Mouse (Mus musculus) lung, embryonic 14.5 days (tissue): ENCODE measurements at regions not wholly inside any gene's neighbourhood (a gene's known extent, or its start where the extent isn't known, plus 50 kb on each side); places are given as distances from the start of the nearest gene placed in this dataset.

Source experiments
- ATAC-seq: fragments of 200-750 bp; cut with Nextera tagmentation; 2 replicates; pipeline ENCODE4 v1.8.0; 2017; ENCODE audit warnings: mild to moderate bottlenecking, moderate TSS enrichment, moderate library complexity; ENCODE audit not compliant: insufficient read depth
- DNase-seq: peaks from one replicate; pipeline ENCODE4 v3.0.0-alpha.2; 2015
- H3K27ac ChIP-seq: fragments of 300-500 bp; sonication (generic); 2 replicates; pipeline ENCODE4 v1.5.1; 2014; ENCODE audit warnings: low read depth, mild to moderate bottlenecking, moderate library complexity
- H3K27me3 ChIP-seq: fragments of 300-500 bp; sonication (generic); 2 replicates; pipeline ENCODE4 v1.6.1; 2014; ENCODE audit warnings: low read length, control low read depth; ENCODE audit not compliant: insufficient read depth
- H3K36me3 ChIP-seq: fragments of 300-500 bp; sonication (generic); 2 replicates; pipeline ENCODE4 v1.6.1; 2014; ENCODE audit warnings: control low read depth; ENCODE audit not compliant: insufficient read depth
- H3K4me1 ChIP-seq: fragments of 300-500 bp; sonication (generic); 2 replicates; pipeline ENCODE4 v1.6.1; 2014; ENCODE audit warnings: antibody characterized with exemption, control low read depth; ENCODE audit not compliant: insufficient read depth
- H3K4me2 ChIP-seq: fragments of 300-500 bp; sonication (generic); 2 replicates; pipeline ENCODE4 v1.6.1; 2014; ENCODE audit warnings: mild to moderate bottlenecking
- H3K4me3 ChIP-seq: fragments of 300-500 bp; sonication (generic); 2 replicates; pipeline ENCODE4 v1.5.1; 2014; ENCODE audit warnings: low read depth, low read length
- H3K9ac ChIP-seq: fragments of 300-500 bp; sonication (generic); 2 replicates; pipeline ENCODE4 v1.6.1; 2014
- H3K9me3 ChIP-seq: fragments of 300-500 bp; sonication (generic); 2 replicates; pipeline ENCODE4 v1.6.1; 2016; ENCODE audit warnings: low read depth, low read length, control low read depth
- CTCF ChIP-seq: IDR thresholded peaks from 2 replicates; pipeline ENCODE4 v1.5.1; 2016; ENCODE audit warnings: antibody characterized with exemption, low read depth
- WGBS: fragments of 180-500 bp; shearing (Covaris S2); extraction: QIAGEN DNeasy Blood & Tissue Kit; methylation state at CpG from one replicate; pipeline ENCODE4 v1.1.7; 2014; 5-methylcytosine and 5-hydroxymethylcytosine counted together

- Histone ChIP-seq H3K4me2 (no peak overlapping the region), H3K9ac (no peak overlapping the region), H3K27ac (no peak overlapping the region), H3K9me3 (no peaks in the 10 kb centered on the region), H3K27me3 (no peaks in the 10 kb centered on the region), H3K4me3 (no peak overlapping the region), H3K36me3 (no peaks in the 10 kb centered on the region), H3K4me1 (no peaks in the 10 kb centered on the region)
- ATAC-seq = no peak
- WGBS = 63% methylated on average over 9 of the region's 9 CpGs
- no peak for DNase-seq
- no peak for TF ChIP-seq CTCF
Observed at GRCm38 (mm10) chr9:56547291-56547977, 129.0 kb downstream of the Hmg20a start.

GRCm38 (mm10) chr9:56549774-56550173 is 131.4 kb downstream of the Hmg20a start:
- Histone ChIP-seq H3K9me3 (no peaks in the 10 kb centered on the region), H3K27ac (no peak overlapping the region), H3K4me2 (no peak overlapping the region), H3K9ac (no peak overlapping the region), H3K27me3 (no peaks in the 10 kb centered on the region), H3K4me1 (no peaks in the 10 kb centered on the region), H3K36me3 (no peaks in the 10 kb centered on the region), H3K4me3 (no peak overlapping the region)
- no peak for DNase-seq
- ATAC-seq = no peak
- 39% methylated on average over 8 of the region's 8 CpGs for WGBS
- TF ChIP-seq CTCF = no peak

GRCm38 (mm10) chr9:56550178-56550577 is 131.8 kb downstream of the Hmg20a start:
- no peak for ATAC-seq
- Histone ChIP-seq H3K27me3 (no peaks in the 10 kb centered on the region), H3K27ac (no peak overlapping the region), H3K9me3 (no peaks in the 10 kb centered on the region), H3K9ac (no peak overlapping the region), H3K36me3 (no peaks in the 10 kb centered on the region), H3K4me1 (no peaks in the 10 kb centered on the region), H3K4me3 (no peak overlapping the region), H3K4me2 (no peak overlapping the region)
- no peak for DNase-seq
- no peak for TF ChIP-seq CTCF
- WGBS = 30% methylated on average over 4 of the region's 4 CpGs

- no peaks in the 10 kb centered on the region for H3K4me1 ChIP-seq
- H3K9ac ChIP-seq = no peak overlapping the region
- H3K27me3 ChIP-seq = no peaks in the 10 kb centered on the region
- H3K36me3 ChIP-seq = no peaks in the 10 kb centered on the region
- DNase-seq (no peak), ATAC-seq (no peak)
- no peak for TF ChIP-seq CTCF
- H3K9me3 ChIP-seq = no peaks in the 10 kb centered on the region
- no peak overlapping the region for H3K4me2 ChIP-seq
- 60% methylated on average over 11 of the region's 11 CpGs for WGBS
- H3K27ac ChIP-seq = 0 out of 2 replicates have a peak overlapping the region, but pooled peaks have one; percentile 9
- no peak overlapping the region for H3K4me3 ChIP-seq
Observed at GRCm38 (mm10) chr9:56551376-56552186, 133.2 kb downstream of the Hmg20a start.

GRCm38 (mm10) chr9:56552187-56552686 is 133.8 kb downstream of the Hmg20a start:
- Histone ChIP-seq H3K27me3 (no peaks in the 10 kb centered on the region), H3K4me1 (no peaks in the 10 kb centered on the region), H3K36me3 (no peaks in the 10 kb centered on the region), H3K27ac (0 out of 2 replicates have a peak overlapping the region, but pooled peaks have one; percentile 9), H3K4me2 (no peak overlapping the region), H3K9me3 (no peaks in the 10 kb centered on the region), H3K9ac (no peak overlapping the region), H3K4me3 (no peak overlapping the region)
- 56% methylated on average over 6 of the region's 6 CpGs for WGBS
- peak; percentile 15; the same call in 1 of the 2 replicates for ATAC-seq
- DNase-seq = no peak
- TF ChIP-seq CTCF = no peak

- no peaks in the 10 kb centered on the region for H3K36me3 ChIP-seq
- DNase-seq = peak; percentile 91
- H3K9ac ChIP-seq = no peak overlapping the region
- no peak overlapping the region for H3K4me2 ChIP-seq
- H3K9me3 ChIP-seq = no peaks in the 10 kb centered on the region
- TF ChIP-seq CTCF = peak; percentile 96
- WGBS = 14% methylated on average over 1 of the region's 1 CpGs
- H3K27me3 ChIP-seq = no peaks in the 10 kb centered on the region
- no peak overlapping the region for H3K4me3 ChIP-seq
- no peaks in the 10 kb centered on the region for H3K4me1 ChIP-seq
- peak; percentile 92 for ATAC-seq
- H3K27ac ChIP-seq = no peak overlapping the region; the same call in 1 of the 2 replicates
Observed at GRCm38 (mm10) chr9:56552766-56553165, 134.4 kb downstream of the Hmg20a start.

- no peak for ATAC-seq
- no peak overlapping the region for H3K4me2 ChIP-seq
- 62% methylated on average over 13 of the region's 13 CpGs for WGBS
- no peak overlapping the region for H3K9ac ChIP-seq
- no peaks in the 10 kb centered on the region for H3K4me1 ChIP-seq
- no peak overlapping the region for H3K27ac ChIP-seq
- no peaks in the 10 kb centered on the region for H3K36me3 ChIP-seq
- no peak overlapping the region for H3K4me3 ChIP-seq
- no peaks in the 10 kb centered on the region for H3K27me3 ChIP-seq
- no peak for DNase-seq
- no peak for TF ChIP-seq CTCF
- H3K9me3 ChIP-seq = no peaks in the 10 kb centered on the region
Observed at GRCm38 (mm10) chr9:56553626-56554025, 135.2 kb downstream of the Hmg20a start.
